Mouse (Mus musculus) stomach, postnatal 0 days (tissue): ENCODE results near the gene Gm3285. TPM values are rescaled to one million over a fixed set of nuclear protein-coding genes. Genes with fewer than 3 reads are reported as not detected.

ENCODE experiments used
- ATAC-seq: fragments of 200-750 bp; cut with Nextera tagmentation; 2 replicates; pipeline ENCODE4 v1.8.0; 2017; ENCODE audit not compliant: low FRiP score, low TSS enrichment
- DNase-seq: peaks from one replicate; pipeline ENCODE4 v3.0.0-alpha.2; 2016; ENCODE audit warnings: low spot score
- H3K27ac ChIP-seq: fragments of 300-500 bp; sonication (generic); replicated peaks from 2 replicates; pipeline ENCODE4 v1.5.1; 2014; ENCODE audit warnings: mild to moderate bottlenecking, control low read depth
- H3K27me3 ChIP-seq: fragments of 300-500 bp; sonication (generic); 2 replicates; pipeline ENCODE4 v1.6.1; 2014; ENCODE audit warnings: low read length; ENCODE audit not compliant: control insufficient read depth, insufficient read depth
- H3K36me3 ChIP-seq: fragments of 300-500 bp; sonication (generic); 2 replicates; pipeline ENCODE4 v1.6.1; 2014; ENCODE audit warnings: low read length, mixed read lengths; ENCODE audit not compliant: control insufficient read depth, insufficient read depth
- H3K4me1 ChIP-seq: fragments of 300-500 bp; sonication (generic); replicated peaks from 2 replicates; pipeline ENCODE4 v1.6.1; 2014; ENCODE audit warnings: antibody characterized with exemption; ENCODE audit not compliant: control insufficient read depth, insufficient read depth
- H3K4me2 ChIP-seq: fragments of 300-500 bp; sonication (generic); replicated peaks from 2 replicates; pipeline ENCODE4 v1.6.1; 2014; ENCODE audit warnings: low read depth, mild to moderate bottlenecking, control low read depth, moderate library complexity
- H3K4me3 ChIP-seq: fragments of 300-500 bp; sonication (generic); 2 replicates; pipeline ENCODE4 v1.5.1; 2014; ENCODE audit warnings: low read depth, low read length, control low read depth
- H3K9ac ChIP-seq: fragments of 300-500 bp; sonication (generic); 2 replicates; pipeline ENCODE4 v1.6.1; 2014; ENCODE audit warnings: mild to moderate bottlenecking, low read length, control low read depth, mixed read lengths
- H3K9me3 ChIP-seq: fragments of 300-500 bp; sonication (generic); 2 replicates; pipeline ENCODE4 v1.6.1; 2016; ENCODE audit warnings: low read length; ENCODE audit not compliant: control insufficient read depth
- CTCF ChIP-seq: IDR thresholded peaks from 2 replicates; pipeline ENCODE4 v1.5.1; 2016; ENCODE audit warnings: antibody characterized with exemption, low read depth, mild to moderate bottlenecking, moderate library complexity
- EP300 ChIP-seq: optimal IDR thresholded peaks from 2 replicates; pipeline ENCODE3; 2016; ENCODE audit warnings: antibody characterized with exemption
- WGBS: fragments of 180-500 bp; shearing (Covaris S2); extraction: QIAGEN DNeasy Blood & Tissue Kit; methylation state at CpG from one replicate; pipeline ENCODE4 v1.1.7; 2014; 5-methylcytosine and 5-hydroxymethylcytosine counted together
- polyA plus RNA-seq: library from polyadenylated mRNA; unstranded; fragments of >200 nt; fragmentation: Nextera tagmentation; extraction: Ambion mirVana; gene quantifications from 2 replicates; pipeline ENCODE4 v1.2.1, GENCODE M21; 2015

The Gm3285 gene
- polyA plus RNA-seq, 1 experiment from 2014 or later = not detected

- no peak for ATAC-seq
- H3K9me3 ChIP-seq = no peaks in the 10 kb centered on the region
- no peak overlapping the region for H3K9ac ChIP-seq
- no peak for DNase-seq
- WGBS = 82% methylated on average over 5 of the region's 5 CpGs
- H3K4me2 ChIP-seq = no peak overlapping the region
- no peaks in the 10 kb centered on the region for H3K4me1 ChIP-seq
- H3K27ac ChIP-seq = no peak overlapping the region
- H3K27me3 ChIP-seq = no peaks in the 10 kb centered on the region
- no peak overlapping the region for H3K4me3 ChIP-seq
- TF ChIP-seq CTCF (peak; percentile 47), EP300 (no peak)
- H3K36me3 ChIP-seq = no peaks in the 10 kb centered on the region
Measured at GRCm38 (mm10) chr10:77882553-77882952, 20.8 kb downstream of the Gm3285 start.

- no peak for DNase-seq
- no peak overlapping the region for H3K4me2 ChIP-seq
- H3K27ac ChIP-seq = no peak overlapping the region
- H3K9ac ChIP-seq = no peak overlapping the region
- H3K9me3 ChIP-seq = no peaks in the 10 kb centered on the region
- no peaks in the 10 kb centered on the region for H3K36me3 ChIP-seq
- H3K4me1 ChIP-seq = no peaks in the 10 kb centered on the region
- no peaks in the 10 kb centered on the region for H3K27me3 ChIP-seq
- TF ChIP-seq EP300 = no peak
- peak; percentile 58 for TF ChIP-seq CTCF
- peak; percentile 57; the same call in 1 of the 2 replicates for ATAC-seq
- WGBS = 36% methylated on average over 12 of the region's 12 CpGs
- no peak overlapping the region for H3K4me3 ChIP-seq
Measured at GRCm38 (mm10) chr10:77886007-77886747, 24.4 kb downstream of the Gm3285 start.

GRCm38 (mm10) chr10:77890987-77891565, 29.3 kb downstream of the Gm3285 start:
- Histone ChIP-seq H3K27me3 (no peaks in the 10 kb centered on the region), H3K4me3 (no peak overlapping the region), H3K9ac (no peak overlapping the region), H3K27ac (no peak overlapping the region), H3K4me1 (no peaks in the 10 kb centered on the region), H3K9me3 (no peaks in the 10 kb centered on the region), H3K36me3 (no peaks in the 10 kb centered on the region), H3K4me2 (no peak overlapping the region)
- WGBS = 74% methylated on average over 8 of the region's 8 CpGs
- TF ChIP-seq CTCF (no peak), EP300 (no peak)
- ATAC-seq (no peak), DNase-seq (no peak)

GRCm38 (mm10) chr10:77895562-77895961, 33.8 kb downstream of the Gm3285 start:
- no peak overlapping the region for H3K4me3 ChIP-seq
- no peak overlapping the region for H3K4me2 ChIP-seq
- ATAC-seq (peak; percentile 41; the same call in 1 of the 2 replicates), DNase-seq (no peak)
- peak; percentile 14; the same call in 1 of the 2 replicates for TF ChIP-seq CTCF
- no peak for TF ChIP-seq EP300
- H3K9ac ChIP-seq = no peak overlapping the region
- no peaks in the 10 kb centered on the region for H3K27me3 ChIP-seq
- H3K4me1 ChIP-seq = no peaks in the 10 kb centered on the region
- WGBS = 49% methylated on average over 5 of the region's 5 CpGs
- 0 out of 2 replicates have a peak overlapping the region, but pooled peaks have one; percentile 30 for H3K27ac ChIP-seq
- no peaks in the 10 kb centered on the region for H3K9me3 ChIP-seq
- no peaks in the 10 kb centered on the region for H3K36me3 ChIP-seq

- TF ChIP-seq CTCF = no peak
- no peak for TF ChIP-seq EP300
- Histone ChIP-seq H3K4me1 (no peaks in the 10 kb centered on the region; the same call in 1 of the 2 replicates), H3K4me3 (no peak overlapping the region), H3K36me3 (no peaks in the 10 kb centered on the region), H3K27ac (no peak overlapping the region), H3K27me3 (no peaks in the 10 kb centered on the region), H3K9me3 (no peaks in the 10 kb centered on the region), H3K4me2 (no peak overlapping the region), H3K9ac (no peak overlapping the region)
- DNase-seq (no peak), ATAC-seq (no peak)
- WGBS = 58% methylated on average over 7 of the region's 7 CpGs
Measured at GRCm38 (mm10) chr10:77900126-77900525, 38.4 kb downstream of the Gm3285 start.
